Mouse (Mus musculus) hematopoietic multipotent progenitor cell, adult 10-12 weeks (in vitro differentiated cells): ENCODE results near the gene Sgf29. TPM values are rescaled to one million over a fixed set of nuclear protein-coding genes. Genes with fewer than 3 reads are reported as not detected.

Experiments used
- polyA plus RNA-seq: library from polyadenylated mRNA; stranded (reverse); fragments of >175 nt; gene quantifications from 2 replicates; pipeline ENCODE4 v1.2.3, GENCODE M21; 2012; ENCODE audit warnings: low replicate concordance

Gene Sgf29
- 27.1 and 73.0 TPM in 2 replicates for polyA plus RNA-seq

GRCm38 (mm10) chr7:126649231-126650051 lies at the start of gene Sgf29:
Gene Sgf29 (plus strand): TSS chr7:126649309.

GRCm38 (mm10) chr7:126630824-126631518 lies 18.1 kb upstream of the Sgf29 start, which contains the start of gene Nupr1:
Gene Nupr1 (minus strand): TSS chr7:126630861.

GRCm38 (mm10) chr7:126676207-126676606 lies 27.1 kb downstream of the Sgf29 start, which contains the start of gene Sult1a1:
Gene Sult1a1 (minus strand): TSS chr7:126676432.

GRCm38 (mm10) chr7:126695210-126695611 lies 46.1 kb downstream of the Sgf29 start, which contains the start of gene Bola2:
Gene Bola2 (plus strand): TSS chr7:126695401.

GRCm38 (mm10) chr7:126695631-126696207 lies 46.6 kb downstream of the Sgf29 start, which contains the start of gene Slx1b:
Gene Slx1b (minus strand): TSS chr7:126695784.

GRCm38 (mm10) chr7:126707442-126708174 lies 58.5 kb downstream of the Sgf29 start, which contains the start of gene Coro1a:
Gene Coro1a (minus strand): TSS chr7:126707787.

Other genes with a start within 250 kb of the Sgf29 start
- gene Cd19, start 234.4 kb upstream of the Sgf29 start, polyA plus RNA-seq, result 103 and 270 TPM in 2 replicates
- 198 and 348 TPM in 2 replicates for gene Rabep2, start 220.6 kb upstream of the Sgf29 start, polyA plus RNA-seq
- 0.20 and 0.94 TPM in 2 replicates for gene Atp2a1, start 186.2 kb upstream of the Sgf29 start, polyA plus RNA-seq
- gene Sh2b1, start 173.9 kb upstream of the Sgf29 start, polyA plus RNA-seq, result 95.0 and 124 TPM in 2 replicates
- gene Tufm, start 161.9 kb upstream of the Sgf29 start, polyA plus RNA-seq, result 18.1 and 40.0 TPM in 2 replicates
- 600 and 1,323 TPM in 2 replicates for gene Atxn2l, start 145.9 kb upstream of the Sgf29 start, polyA plus RNA-seq
- 43.4 and 50.0 TPM in 2 replicates for gene Eif3c, start 82.9 kb upstream of the Sgf29 start, polyA plus RNA-seq
- 69.9 and 145 TPM in 2 replicates for gene Apobr, start 64.4 kb upstream of the Sgf29 start, polyA plus RNA-seq
- 26.8 and 44.7 TPM in 2 replicates for gene Cln3, start 63.5 kb upstream of the Sgf29 start, polyA plus RNA-seq
- gene Il27, start 54.4 kb upstream of the Sgf29 start, polyA plus RNA-seq, result 1.3 TPM in 2 replicates
- gene Nupr1, start 18.4 kb upstream of the Sgf29 start, polyA plus RNA-seq, result 4.9 and 6.8 TPM in 2 replicates
- 0.25 and 2.0 TPM in 2 replicates for gene Sult1a1, start 27.1 kb downstream of the Sgf29 start, polyA plus RNA-seq
- 85.0 and 156 TPM in 2 replicates for gene Bola2, start 46.1 kb downstream of the Sgf29 start, polyA plus RNA-seq
- gene Slx1b, start 46.5 kb downstream of the Sgf29 start, polyA plus RNA-seq, result 3.1 and 7.3 TPM in 2 replicates
- 2,019 and 2,208 TPM in 2 replicates for gene Coro1a, start 58.5 kb downstream of the Sgf29 start, polyA plus RNA-seq
- 116 and 131 TPM in 2 replicates for gene Mapk3, start 110.3 kb downstream of the Sgf29 start, polyA plus RNA-seq
- 2.9 and 4.6 TPM in 2 replicates for gene Gdpd3, start 117.0 kb downstream of the Sgf29 start, polyA plus RNA-seq
- 614 and 1,558 TPM in 2 replicates for gene Ypel3, start 127.6 kb downstream of the Sgf29 start, polyA plus RNA-seq
- gene Tbx6, start 132.2 kb downstream of the Sgf29 start, polyA plus RNA-seq, result 20.6 and 32.8 TPM in 2 replicates
- gene Ppp4c, start 143.2 kb downstream of the Sgf29 start, polyA plus RNA-seq, result 144 and 186 TPM in 2 replicates
- gene Fam57b, start 148.4 kb downstream of the Sgf29 start, polyA plus RNA-seq, result 0.18 TPM in 1 of 2 replicates, not detected in the other
- gene 4930451I11Rik, start 182.3 kb downstream of the Sgf29 start, polyA plus RNA-seq, result not detected in 2 replicates
- gene Doc2a, start 198.1 kb downstream of the Sgf29 start, polyA plus RNA-seq, result not detected in 2 replicates
- gene Hirip3, start 212.7 kb downstream of the Sgf29 start, polyA plus RNA-seq, result 46.3 and 48.6 TPM in 2 replicates
- 411 and 521 TPM in 2 replicates for gene Ino80e, start 213.1 kb downstream of the Sgf29 start, polyA plus RNA-seq
- 190 and 438 TPM in 2 replicates for gene Taok2, start 235.4 kb downstream of the Sgf29 start, polyA plus RNA-seq